Mouse (Mus musculus) megakaryocyte, embryonic 14.5 days (primary cell): Measurements from ENCODE around the gene Trip6.

ENCODE experiments used
- FLI1 ChIP-seq: IDR thresholded peaks from 2 replicates; pipeline ENCODE4 v1.6.1; 2012; ENCODE audit warnings: low read length, inconsistent platforms, mixed read lengths
- GATA1 ChIP-seq: IDR thresholded peaks from 3 replicates; pipeline ENCODE4 v1.6.1; 2012; ENCODE audit warnings: mixed read lengths, low read length, inconsistent platforms, borderline replicate concordance

GRCm38 (mm10) chr5:137337190-137337589 is 23.0 kb upstream of the Trip6 start:
- TF ChIP-seq GATA1 (no peak), FLI1 (no peak)
